Mouse (Mus musculus) spleen, adult 10 weeks (tissue): ENCODE data around the gene Rpl13. TPM values are rescaled to one million over a fixed set of nuclear protein-coding genes. Genes with fewer than 3 reads are reported as not detected.

Experiments used
- polyA plus RNA-seq: library from polyadenylated mRNA; stranded (reverse); fragments of 350-450 nt; fragmentation: Illumina TruSeq; extraction: RNeasy Lipid Tissue Mini Kit (QIAGEN cat#74804); gene quantifications from one replicate; pipeline ENCODE4 v1.2.3, GENCODE M21; 2015; ENCODE audit warnings: low replicate concordance; ENCODE audit not compliant: insufficient read depth

The Rpl13 gene
- polyA plus RNA-seq, result 1,006 TPM

GRCm38 (mm10) chr8:123101735-123102685, at the start of gene Rpl13:
Gene Rpl13, plus strand, starts transcription at chr8:123102350.

GRCm38 (mm10) chr8:123062721-123063120, 39.4 kb upstream of the Rpl13 start, which contains the start of gene Spg7:
Gene Spg7, plus strand, starts transcription at chr8:123062942.

GRCm38 (mm10) chr8:123117127-123117731, 15.1 kb downstream of the Rpl13 start, which contains the start of gene Cpne7:
Gene Cpne7, plus strand, starts transcription at chr8:123117374.

Other genes with a start within 250 kb of the Rpl13 start
- 95.4 TPM for gene Ankrd11, start 60.1 kb upstream of the Rpl13 start, polyA plus RNA-seq
- gene Spg7, start 39.4 kb upstream of the Rpl13 start, polyA plus RNA-seq, result 35.7 TPM
- gene Cpne7, start 15.0 kb downstream of the Rpl13 start, polyA plus RNA-seq, result 0.61 TPM
- gene Sult5a1, start 56.0 kb downstream of the Rpl13 start, polyA plus RNA-seq, result 0.23 TPM
- 0.94 TPM for gene Dpep1, start 83.9 kb downstream of the Rpl13 start, polyA plus RNA-seq
- gene Chmp1a, start 110.4 kb downstream of the Rpl13 start, polyA plus RNA-seq, result 61.1 TPM
- 0.19 TPM for gene Spata33, start 110.5 kb downstream of the Rpl13 start, polyA plus RNA-seq
- gene Cdk10, start 122.5 kb downstream of the Rpl13 start, polyA plus RNA-seq, result 41.7 TPM
- gene Spata2l, start 133.9 kb downstream of the Rpl13 start, polyA plus RNA-seq, result 2.1 TPM
- gene Zfp276, start 151.8 kb downstream of the Rpl13 start, polyA plus RNA-seq, result 11.3 TPM
- 13.5 TPM for gene Vps9d1, start 152.0 kb downstream of the Rpl13 start, polyA plus RNA-seq
- 22.2 TPM for gene Fanca, start 216.2 kb downstream of the Rpl13 start, polyA plus RNA-seq
- gene Spire2, start 230.4 kb downstream of the Rpl13 start, polyA plus RNA-seq, result 0.28 TPM